Mouse (Mus musculus): Measurements from ENCODE around the gene Slc11a1. TPM values are rescaled to one million over a fixed set of nuclear protein-coding genes. Genes with fewer than 3 reads are reported as not detected.
A peak's percentile ranks its signal among the peaks of the same experiment; 100 is the strongest.

The Slc11a1 gene
- polyA plus RNA-seq, 1 experiment from 2014 or later = 3.4 TPM

GRCm38 (mm10) chr1:74435563-74435962, 60.6 kb downstream of the Slc11a1 start:
- H3K4me3 ChIP-seq = no peak overlapping the region
- H3K9me3 ChIP-seq = no peaks in the 10 kb centered on the region
- H3K27ac ChIP-seq (replicated peaks) = no peak overlapping the region
- H3K4me2 ChIP-seq = no peak overlapping the region
- H3K9ac ChIP-seq = no peak overlapping the region
- H3K27me3 ChIP-seq = no peaks in the 10 kb centered on the region
- H3K36me3 ChIP-seq = peaks cover 32% of the 10 kb centered on the region
- 90% methylated on average over 6 of the region's 6 CpGs for WGBS
- no peaks in the 10 kb centered on the region for H3K4me1 ChIP-seq (replicated peaks)
- ATAC-seq (ENCODE audit: low FRiP score, low read depth) = no peak

MicroRNAs within 50 kb of the gene (microRNA counts, 519-probe panel; counts per million panel counts)
- microRNA mmu-miR-26b = 3,179 counts per million, percentile 63 among the panel's probes with 10 or more counts

Small RNAs within 50 kb of the gene (microRNA-seq; reads per million reads assigned to microRNA genes)
- 16,036 reads per million, percentile 97 among the genes with 10 or more reads in this experiment for gene Mir26b

Other genes with a start within 250 kb of the Slc11a1 start
- 0.24 and 0.30 TPM in 2 replicates for gene Rufy4, start 249.7 kb upstream of the Slc11a1 start, polyA plus RNA-seq (2015; fragmentation: Nextera tagmentation; extraction: Ambion mirVana)
- gene Cxcr2, start 221.2 kb upstream of the Slc11a1 start, polyA plus RNA-seq (2015; fragmentation: Nextera tagmentation; extraction: Ambion mirVana) = 0.05 and 0.12 TPM in 2 replicates
- gene Cxcr1, start 180.6 kb upstream of the Slc11a1 start, polyA plus RNA-seq (2015; fragmentation: Nextera tagmentation; extraction: Ambion mirVana) = not detected in 2 replicates
- 381 and 397 TPM in 2 replicates for gene Arpc2, start 139.1 kb upstream of the Slc11a1 start, polyA plus RNA-seq (2015; fragmentation: Nextera tagmentation; extraction: Ambion mirVana)
- not detected in 2 replicates for gene Gpbar1, start 96.6 kb upstream of the Slc11a1 start, polyA plus RNA-seq (2015; fragmentation: Nextera tagmentation; extraction: Ambion mirVana)
- gene Aamp, start 90.5 kb upstream of the Slc11a1 start, polyA plus RNA-seq (2015; fragmentation: Nextera tagmentation; extraction: Ambion mirVana) = 212 and 217 TPM in 2 replicates
- gene Pnkd, start 90.3 kb upstream of the Slc11a1 start, polyA plus RNA-seq (2015; fragmentation: Nextera tagmentation; extraction: Ambion mirVana) = 137 and 144 TPM in 2 replicates
- gene Tmbim1, start 69.6 kb upstream of the Slc11a1 start, polyA plus RNA-seq (2015; fragmentation: Nextera tagmentation; extraction: Ambion mirVana) = 11.1 and 11.5 TPM in 2 replicates
- gene Catip, start 13.1 kb upstream of the Slc11a1 start, polyA plus RNA-seq (2015; fragmentation: Nextera tagmentation; extraction: Ambion mirVana) = 1.1 and 2.4 TPM in 2 replicates
- 19.3 and 19.5 TPM in 2 replicates for gene Ctdsp1, start 16.3 kb downstream of the Slc11a1 start, polyA plus RNA-seq (2015; fragmentation: Nextera tagmentation; extraction: Ambion mirVana)
- 0.12 and 0.24 TPM in 2 replicates for gene Vil1, start 34.2 kb downstream of the Slc11a1 start, polyA plus RNA-seq (2015; fragmentation: Nextera tagmentation; extraction: Ambion mirVana)
- gene Cnot9, start 130.9 kb downstream of the Slc11a1 start, polyA plus RNA-seq (2015; fragmentation: Nextera tagmentation; extraction: Ambion mirVana) = 48.7 and 51.1 TPM in 2 replicates
- gene Plcd4, start 167.7 kb downstream of the Slc11a1 start, polyA plus RNA-seq (2015; fragmentation: Nextera tagmentation; extraction: Ambion mirVana) = 5.6 and 6.1 TPM in 2 replicates
- 23.9 and 25.1 TPM in 2 replicates for gene Usp37, start 169.1 kb downstream of the Slc11a1 start, polyA plus RNA-seq (2015; fragmentation: Nextera tagmentation; extraction: Ambion mirVana)
- 8.1 and 8.3 TPM in 2 replicates for gene Zfp142, start 213.1 kb downstream of the Slc11a1 start, polyA plus RNA-seq (2015; fragmentation: Nextera tagmentation; extraction: Ambion mirVana)
- gene Bcs1l, start 213.1 kb downstream of the Slc11a1 start, polyA plus RNA-seq (2015; fragmentation: Nextera tagmentation; extraction: Ambion mirVana) = 20.0 and 21.5 TPM in 2 replicates
- 40.2 and 41.7 TPM in 2 replicates for gene Rnf25, start 226.2 kb downstream of the Slc11a1 start, polyA plus RNA-seq (2015; fragmentation: Nextera tagmentation; extraction: Ambion mirVana)
- 18.6 and 19.8 TPM in 2 replicates for gene Stk36, start 226.2 kb downstream of the Slc11a1 start, polyA plus RNA-seq (2015; fragmentation: Nextera tagmentation; extraction: Ambion mirVana)

Measured in hindbrain, embryonic 15.5 days (tissue).